Mouse (Mus musculus): Measurements from ENCODE around the gene Atp8b4.

Atp8b4 gene

GRCm38 (mm10) chr2:126434305-126434704 is 66.2 kb downstream of the Atp8b4 start:
- no peak for DNase-seq (ENCODE audit: low spot score in 2 of 2)

- DNase-seq (ENCODE audit: low spot score in 2 of 2), result no peak
Measured at GRCm38 (mm10) chr2:126432481-126433066, 67.9 kb downstream of the Atp8b4 start.

GRCm38 (mm10) chr2:126429282-126429681 is 71.2 kb downstream of the Atp8b4 start:
- DNase-seq (ENCODE audit: low spot score in 2 of 2), result peak; percentile 1 to 33

GRCm38 (mm10) chr2:126425223-126425622 is 75.3 kb downstream of the Atp8b4 start:
- no peak for DNase-seq (ENCODE audit: low spot score in 2 of 2)

- no peak for DNase-seq (ENCODE audit: low spot score in 2 of 2)
Measured at GRCm38 (mm10) chr2:126424714-126425113, 75.8 kb downstream of the Atp8b4 start.

- DNase-seq (ENCODE audit: low spot score in 2 of 2), result no peak
Measured at GRCm38 (mm10) chr2:126420901-126421300, 79.6 kb downstream of the Atp8b4 start.

GRCm38 (mm10) chr2:126418916-126419315 is 81.6 kb downstream of the Atp8b4 start:
- no peak for DNase-seq (ENCODE audit: low spot score in 2 of 2)

GRCm38 (mm10) chr2:126416772-126417171 is 83.7 kb downstream of the Atp8b4 start:
- no peak for DNase-seq (ENCODE audit: low spot score in 2 of 2)

GRCm38 (mm10) chr2:126415981-126416380 is 84.5 kb downstream of the Atp8b4 start:
- DNase-seq (ENCODE audit: low spot score in 2 of 2), result no peak

- no peak for DNase-seq (ENCODE audit: low spot score in 2 of 2)
Measured at GRCm38 (mm10) chr2:126412759-126413158, 87.7 kb downstream of the Atp8b4 start.

GRCm38 (mm10) chr2:126399454-126399853 is 101.0 kb downstream of the Atp8b4 start:
- no peak for DNase-seq (ENCODE audit: low spot score in 2 of 2)

- no peak for DNase-seq (ENCODE audit: low spot score in 2 of 2)
Measured at GRCm38 (mm10) chr2:126399017-126399416, 101.5 kb downstream of the Atp8b4 start.

GRCm38 (mm10) chr2:126398216-126398615 is 102.3 kb downstream of the Atp8b4 start:
- DNase-seq (ENCODE audit: low spot score in 2 of 2), result no peak

GRCm38 (mm10) chr2:126397513-126397912 is 103.0 kb downstream of the Atp8b4 start:
- DNase-seq (ENCODE audit: low spot score in 2 of 2), result no peak

- DNase-seq (ENCODE audit: low spot score in 2 of 2), result no peak
Measured at GRCm38 (mm10) chr2:126394924-126395323, 105.5 kb downstream of the Atp8b4 start.

GRCm38 (mm10) chr2:126387458-126388037 is 112.9 kb downstream of the Atp8b4 start:
- no peak for DNase-seq (ENCODE audit: low spot score in 2 of 2)

- no peak for DNase-seq (ENCODE audit: low spot score in 2 of 2)
Measured at GRCm38 (mm10) chr2:126386056-126386455, 114.4 kb downstream of the Atp8b4 start.

GRCm38 (mm10) chr2:126380300-126380699 is 120.2 kb downstream of the Atp8b4 start:
- no peak for DNase-seq (ENCODE audit: low spot score in 2 of 2)

- DNase-seq (ENCODE audit: low spot score in 2 of 2), result no peak
Measured at GRCm38 (mm10) chr2:126371634-126372033, 128.8 kb downstream of the Atp8b4 start.

- DNase-seq (ENCODE audit: low spot score in 2 of 2), result no peak
Measured at GRCm38 (mm10) chr2:126369815-126370214, 130.7 kb downstream of the Atp8b4 start.

GRCm38 (mm10) chr2:126363745-126364725 is 136.4 kb downstream of the Atp8b4 start:
- DNase-seq (ENCODE audit: low spot score in 2 of 2), result peak in 1 of 2 experiments; percentile 24

- DNase-seq (ENCODE audit: low spot score in 2 of 2), result peak; percentile 47 to 82
Measured at GRCm38 (mm10) chr2:126363050-126363744, 137.3 kb downstream of the Atp8b4 start.
